Mouse (Mus musculus) forebrain, embryonic 12.5 days (tissue): ENCODE measurements around the gene Arhgef6. TPM values are rescaled to one million over a fixed set of nuclear protein-coding genes. Genes with fewer than 3 reads are reported as not detected.

ENCODE experiments used
- ATAC-seq: fragments of 200-750 bp; cut with Nextera tagmentation; 2 replicates; pipeline ENCODE4 v1.8.0; 2017; ENCODE audit warnings: moderate TSS enrichment; ENCODE audit not compliant: low FRiP score
- H3K27ac ChIP-seq: fragments of 300-500 bp; sonication (generic); 2 replicates; pipeline ENCODE4 v1.5.1; 2016; ENCODE audit warnings: mild to moderate bottlenecking
- H3K27me3 ChIP-seq: fragments of 300-500 bp; sonication (generic); 2 replicates; pipeline ENCODE4 v1.6.1; 2016; ENCODE audit warnings: mild to moderate bottlenecking
- H3K36me3 ChIP-seq: fragments of 300-500 bp; sonication (generic); replicated peaks from 2 replicates; pipeline ENCODE4 v1.6.1; 2016; ENCODE audit warnings: mild to moderate bottlenecking
- H3K4me1 ChIP-seq: fragments of 300-500 bp; sonication (generic); 2 replicates; pipeline ENCODE4 v1.6.1; 2016
- H3K4me2 ChIP-seq: fragments of 300-500 bp; sonication (generic); 2 replicates; pipeline ENCODE4 v1.6.1; 2016; ENCODE audit warnings: mild to moderate bottlenecking, moderate library complexity
- H3K4me3 ChIP-seq: fragments of 300-500 bp; sonication (generic); replicated peaks from 2 replicates; pipeline ENCODE4 v1.5.1; 2016; ENCODE audit warnings: mild to moderate bottlenecking
- H3K9ac ChIP-seq: fragments of 300-500 bp; sonication (generic); 2 replicates; pipeline ENCODE4 v1.6.1; 2016; ENCODE audit warnings: mild to moderate bottlenecking
- H3K9me3 ChIP-seq: fragments of 300-500 bp; sonication (generic); 2 replicates; pipeline ENCODE4 v1.6.1; 2016
- WGBS: fragments of 180-500 bp; shearing (Covaris S2); methylation state at CpG from one replicate; pipeline ENCODE4 v1.1.7; 2016; 5-methylcytosine and 5-hydroxymethylcytosine counted together
- polyA plus RNA-seq: library from polyadenylated mRNA; unstranded; fragments of >200 nt; fragmentation: Nextera tagmentation; extraction: Ambion mirVana; gene quantifications from 2 replicates; pipeline ENCODE4 v1.2.1, GENCODE M21; 2016

Arhgef6 gene
- polyA plus RNA-seq, 1 experiment from 2014 or later, result 6.5 TPM

- no peak for ATAC-seq
- H3K36me3 ChIP-seq, result no peaks in the 10 kb centered on the region
- no peaks in the 10 kb centered on the region for H3K4me1 ChIP-seq
- no peak overlapping the region for H3K27ac ChIP-seq
- WGBS, result 69% methylated on average over 3 of the region's 3 CpGs
- H3K27me3 ChIP-seq, result no peaks in the 10 kb centered on the region
- no peak overlapping the region for H3K4me3 ChIP-seq
- H3K4me2 ChIP-seq, result no peak overlapping the region
- H3K9me3 ChIP-seq, result no peaks in the 10 kb centered on the region
- H3K9ac ChIP-seq, result no peak overlapping the region
Measured at GRCm38 (mm10) chrX:57327668-57328338, 10.7 kb downstream of the Arhgef6 start.

- Histone ChIP-seq H3K4me2 (peak overlapping the region; percentile 72), H3K9me3 (no peaks in the 10 kb centered on the region), H3K4me3 (peak overlapping the region; percentile 42), H3K36me3 (no peaks in the 10 kb centered on the region), H3K9ac (peak overlapping the region; percentile 54; the same call in 1 of the 2 replicates), H3K27ac (no peak overlapping the region), H3K27me3 (no peaks in the 10 kb centered on the region), H3K4me1 (no peaks in the 10 kb centered on the region)
- whole genome bisulfite sequencing, result 27% methylated on average over 16 of the region's 16 CpGs
- peak; percentile 51; the same call in 1 of the 2 replicates for ATAC-seq
Measured at GRCm38 (mm10) chrX:57326487-57327221, 11.9 kb downstream of the Arhgef6 start.

- Histone ChIP-seq H3K4me1 (no peaks in the 10 kb centered on the region), H3K9ac (peak overlapping the region; percentile 54), H3K4me2 (peak overlapping the region; percentile 72), H3K27me3 (no peaks in the 10 kb centered on the region), H3K4me3 (peak overlapping the region; percentile 42), H3K9me3 (no peaks in the 10 kb centered on the region), H3K36me3 (no peaks in the 10 kb centered on the region), H3K27ac (no peak overlapping the region)
- ATAC-seq, result peak; percentile 76
- WGBS, result 18% methylated on average over 29 of the region's 29 CpGs
Measured at GRCm38 (mm10) chrX:57325861-57326461, 12.6 kb downstream of the Arhgef6 start.

GRCm38 (mm10) chrX:57324891-57325290 lies 13.6 kb downstream of the Arhgef6 start:
- Histone ChIP-seq H3K9me3 (no peaks in the 10 kb centered on the region), H3K4me2 (no peak overlapping the region), H3K4me1 (no peaks in the 10 kb centered on the region), H3K27ac (no peak overlapping the region), H3K36me3 (no peaks in the 10 kb centered on the region), H3K9ac (no peak overlapping the region), H3K27me3 (no peaks in the 10 kb centered on the region), H3K4me3 (no peak overlapping the region)
- WGBS, result 83% methylated on average over 6 of the region's 6 CpGs
- ATAC-seq, result no peak

- Histone ChIP-seq H3K27me3 (no peaks in the 10 kb centered on the region), H3K4me2 (no peak overlapping the region), H3K27ac (no peak overlapping the region), H3K36me3 (no peaks in the 10 kb centered on the region), H3K4me1 (no peaks in the 10 kb centered on the region), H3K9me3 (no peaks in the 10 kb centered on the region), H3K9ac (no peak overlapping the region), H3K4me3 (no peak overlapping the region)
- ATAC-seq, result no peak
- 84% methylated on average over 5 of the region's 5 CpGs for WGBS
Measured at GRCm38 (mm10) chrX:57312066-57312465, 26.5 kb downstream of the Arhgef6 start.

GRCm38 (mm10) chrX:57309993-57310392 lies 28.5 kb downstream of the Arhgef6 start:
- Histone ChIP-seq H3K4me3 (no peak overlapping the region), H3K4me1 (no peaks in the 10 kb centered on the region), H3K9me3 (no peaks in the 10 kb centered on the region), H3K36me3 (no peaks in the 10 kb centered on the region), H3K4me2 (no peak overlapping the region), H3K27me3 (no peaks in the 10 kb centered on the region), H3K9ac (no peak overlapping the region), H3K27ac (no peak overlapping the region)
- ATAC-seq, result no peak
- WGBS, result 36% methylated on average over 2 of the region's 2 CpGs

- Histone ChIP-seq H3K36me3 (no peaks in the 10 kb centered on the region), H3K9me3 (no peaks in the 10 kb centered on the region), H3K27me3 (no peaks in the 10 kb centered on the region), H3K4me2 (no peak overlapping the region), H3K9ac (no peak overlapping the region), H3K27ac (no peak overlapping the region), H3K4me1 (no peaks in the 10 kb centered on the region), H3K4me3 (no peak overlapping the region)
- no peak for ATAC-seq
- WGBS, result 83% methylated on average over 6 of the region's 6 CpGs
Measured at GRCm38 (mm10) chrX:57306747-57307146, 31.8 kb downstream of the Arhgef6 start.

GRCm38 (mm10) chrX:57304784-57305287 lies 33.7 kb downstream of the Arhgef6 start:
- no peaks in the 10 kb centered on the region for H3K27me3 ChIP-seq
- H3K9me3 ChIP-seq, result no peaks in the 10 kb centered on the region
- H3K4me2 ChIP-seq, result no peak overlapping the region
- WGBS, result 85% methylated on average over 3 of the region's 3 CpGs
- no peak overlapping the region for H3K4me3 ChIP-seq
- H3K36me3 ChIP-seq, result no peaks in the 10 kb centered on the region
- no peaks in the 10 kb centered on the region for H3K4me1 ChIP-seq
- no peak for ATAC-seq
- no peak overlapping the region for H3K9ac ChIP-seq
- no peak overlapping the region for H3K27ac ChIP-seq

GRCm38 (mm10) chrX:57303188-57303878 lies 35.2 kb downstream of the Arhgef6 start:
- ATAC-seq, result no peak
- H3K27ac ChIP-seq, result no peak overlapping the region

GRCm38 (mm10) chrX:57298946-57299345 lies 39.6 kb downstream of the Arhgef6 start:
- no peaks in the 10 kb centered on the region for H3K9me3 ChIP-seq
- no peak overlapping the region for H3K4me2 ChIP-seq
- no peaks in the 10 kb centered on the region for H3K27me3 ChIP-seq
- ATAC-seq, result no peak
- 74% methylated on average over 7 of the region's 7 CpGs for WGBS
- no peak overlapping the region for H3K4me3 ChIP-seq
- H3K4me1 ChIP-seq, result no peaks in the 10 kb centered on the region
- H3K9ac ChIP-seq, result no peak overlapping the region
- no peak overlapping the region for H3K27ac ChIP-seq
- no peaks in the 10 kb centered on the region for H3K36me3 ChIP-seq

More at GRCm38 (mm10) chrX:57303188-57303878, 35.2 kb downstream of the Arhgef6 start:
- no peak overlapping the region for H3K4me2 ChIP-seq
- H3K27me3 ChIP-seq, result no peaks in the 10 kb centered on the region
- H3K4me3 ChIP-seq, result no peak overlapping the region
- no peaks in the 10 kb centered on the region for H3K4me1 ChIP-seq
- H3K36me3 ChIP-seq, result no peaks in the 10 kb centered on the region
- 78% methylated on average over 8 of the region's 8 CpGs for WGBS
- H3K9ac ChIP-seq, result no peak overlapping the region
- no peaks in the 10 kb centered on the region for H3K9me3 ChIP-seq

- Histone ChIP-seq H3K9ac (no peak overlapping the region), H3K9me3 (no peaks in the 10 kb centered on the region), H3K36me3 (no peaks in the 10 kb centered on the region), H3K4me2 (no peak overlapping the region), H3K4me3 (no peak overlapping the region), H3K4me1 (no peaks in the 10 kb centered on the region), H3K27ac (no peak overlapping the region), H3K27me3 (no peaks in the 10 kb centered on the region)
- WGBS, result 90% methylated on average over 3 of the region's 3 CpGs
- no peak for ATAC-seq
Measured at GRCm38 (mm10) chrX:57288458-57288857, 50.1 kb downstream of the Arhgef6 start.

- 51% methylated on average over 9 of the region's 9 CpGs for WGBS
- Histone ChIP-seq H3K27me3 (no peaks in the 10 kb centered on the region), H3K4me1 (no peaks in the 10 kb centered on the region), H3K4me2 (no peak overlapping the region), H3K36me3 (no peaks in the 10 kb centered on the region), H3K9me3 (no peaks in the 10 kb centered on the region), H3K27ac (0 out of 2 replicates have a peak overlapping the region, but pooled peaks have one; percentile 31), H3K9ac (no peak overlapping the region), H3K4me3 (no peak overlapping the region)
- no peak for ATAC-seq
Measured at GRCm38 (mm10) chrX:57286281-57286680, 52.2 kb downstream of the Arhgef6 start.
